Mouse (Mus musculus) retina, adult 2 months (tissue): Measurements from ENCODE around the gene Emp1.

Experiments used
- DNase-seq: peaks from one replicate; pipeline ENCODE4 v3.0.0-alpha.2; 2012; ENCODE audit warnings: low read depth, low spot score

Emp1 gene

DNA sequence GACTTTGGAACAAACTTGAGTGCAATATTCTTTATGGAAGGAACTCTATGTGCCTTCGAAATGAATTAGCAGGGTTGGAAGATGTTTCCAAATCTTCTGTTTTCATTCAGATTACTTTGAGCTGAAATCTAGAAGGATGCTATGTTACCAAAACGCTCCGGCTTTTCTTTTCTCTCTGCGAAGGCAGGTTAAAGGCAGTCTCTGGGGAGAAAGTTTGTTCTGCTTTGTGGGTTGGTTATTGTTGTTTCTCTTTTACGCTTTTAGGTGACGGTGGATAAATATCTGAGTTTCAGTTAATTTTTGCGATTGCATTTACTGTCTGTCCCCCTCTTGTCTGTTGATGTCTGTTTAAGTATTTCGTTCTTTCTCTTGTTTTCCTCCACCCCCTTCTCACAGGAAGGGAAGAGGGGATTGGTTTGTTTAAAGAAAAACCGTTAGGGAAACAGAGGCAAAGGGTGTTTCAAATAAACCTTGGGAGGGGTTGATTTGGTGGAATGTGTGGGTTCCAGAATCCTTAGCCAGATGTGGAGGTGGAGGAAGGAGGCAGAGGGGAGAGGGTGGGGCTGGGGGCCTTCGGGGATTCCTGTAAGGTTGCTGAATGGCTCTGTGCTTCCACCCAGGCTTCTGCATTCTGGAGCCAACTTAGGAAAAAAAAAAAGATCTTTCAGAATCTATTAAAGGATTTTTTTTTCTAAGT lies 1.1 kb downstream of the Emp1 start:
- DNase-seq: no peak

GRCm38 (mm10) chr6:135364041-135364745 lies 1.8 kb downstream of the Emp1 start:
- DNase-seq: no peak

DNA sequence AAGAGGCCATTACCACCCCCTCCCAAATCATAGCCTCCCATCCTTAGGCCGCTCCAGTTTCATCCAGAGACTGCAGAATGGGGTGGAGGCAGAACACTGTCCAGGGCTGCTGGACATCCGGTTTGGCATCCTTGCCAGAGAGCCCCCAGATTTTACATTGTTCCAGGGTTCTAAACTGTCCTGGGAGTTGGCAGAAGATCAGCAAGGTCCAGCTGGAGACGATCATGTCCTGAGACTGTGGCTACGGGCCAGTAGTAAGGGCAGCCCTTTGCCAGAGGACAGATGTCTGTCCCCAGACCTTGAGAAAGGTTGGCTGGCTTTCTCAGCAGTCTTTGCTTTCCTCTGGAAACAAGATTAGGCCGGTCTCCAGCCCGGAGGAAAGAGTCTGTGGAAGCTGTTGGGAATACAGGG lies 2.6 kb downstream of the Emp1 start:
- DNase-seq: no peak

- DNase-seq: no peak
Measured at GRCm38 (mm10) chr6:135365614-135366013, 3.3 kb downstream of the Emp1 start.

DNA sequence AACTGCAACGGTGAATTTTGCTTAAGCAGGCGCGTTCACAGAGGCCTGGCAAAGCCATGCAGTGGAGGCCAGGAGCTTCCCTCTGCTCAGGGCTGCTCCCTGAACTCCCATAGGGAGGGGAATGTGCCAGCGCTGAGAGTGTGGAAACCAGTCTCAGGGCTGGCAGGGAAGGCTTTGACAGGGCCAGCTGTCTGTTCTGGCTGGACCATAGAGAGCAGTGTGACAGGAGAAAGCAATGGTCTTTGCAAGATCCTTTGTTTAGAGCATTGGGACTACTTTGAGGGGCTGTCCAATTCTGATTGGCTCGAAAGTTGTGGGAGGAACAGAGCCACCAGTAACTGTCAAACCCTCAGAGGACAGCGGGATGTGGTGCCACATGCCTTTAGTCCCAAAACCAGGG lies 5.9 kb downstream of the Emp1 start:
- DNase-seq: no peak

GRCm38 (mm10) chr6:135369551-135369968 lies 7.2 kb downstream of the Emp1 start:
- no peak for DNase-seq

- DNase-seq: no peak
Measured at GRCm38 (mm10) chr6:135370954-135371353, 8.6 kb downstream of the Emp1 start.

DNA sequence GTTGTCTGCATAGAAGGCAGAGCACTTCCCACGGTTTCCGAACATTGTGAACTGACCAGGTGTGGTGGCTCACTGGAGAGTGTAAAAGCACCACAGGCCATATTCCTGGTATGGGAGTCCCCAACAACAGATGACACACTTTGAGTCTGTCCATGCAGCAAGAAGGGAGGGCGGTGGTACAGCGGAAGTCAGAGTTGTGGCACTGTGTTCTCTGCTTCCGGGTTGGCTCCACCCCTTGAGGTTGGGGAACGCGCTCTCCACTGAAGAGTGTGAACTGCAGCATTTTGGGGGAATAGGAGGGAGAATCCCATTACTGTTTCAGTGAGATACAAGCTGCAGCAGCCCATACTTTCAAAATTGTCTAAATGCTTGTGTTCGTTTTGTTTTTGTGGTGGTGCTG lies 11.0 kb downstream of the Emp1 start:
- no peak for DNase-seq

GRCm38 (mm10) chr6:135375818-135376217 lies 13.5 kb downstream of the Emp1 start:
- DNase-seq: no peak

DNA sequence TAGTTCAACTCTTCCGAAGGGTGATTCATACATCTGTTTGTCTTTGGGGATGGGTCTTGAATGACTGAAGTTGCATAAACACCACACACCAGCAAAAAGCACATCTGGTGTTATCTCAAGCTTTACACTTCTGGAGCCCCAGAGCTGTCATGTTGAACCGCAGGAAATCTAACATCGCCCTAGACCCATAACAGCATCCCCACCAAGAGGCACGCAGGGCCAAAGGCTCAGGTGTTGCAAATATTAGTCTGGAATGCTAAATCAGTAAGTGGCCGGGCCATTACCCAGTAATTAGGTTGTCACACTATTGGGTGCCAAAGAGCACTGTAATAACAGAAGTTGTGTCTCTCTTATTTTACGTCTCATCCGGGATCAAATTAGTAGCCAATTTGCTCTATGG lies 13.9 kb downstream of the Emp1 start:
- DNase-seq: no peak

DNA sequence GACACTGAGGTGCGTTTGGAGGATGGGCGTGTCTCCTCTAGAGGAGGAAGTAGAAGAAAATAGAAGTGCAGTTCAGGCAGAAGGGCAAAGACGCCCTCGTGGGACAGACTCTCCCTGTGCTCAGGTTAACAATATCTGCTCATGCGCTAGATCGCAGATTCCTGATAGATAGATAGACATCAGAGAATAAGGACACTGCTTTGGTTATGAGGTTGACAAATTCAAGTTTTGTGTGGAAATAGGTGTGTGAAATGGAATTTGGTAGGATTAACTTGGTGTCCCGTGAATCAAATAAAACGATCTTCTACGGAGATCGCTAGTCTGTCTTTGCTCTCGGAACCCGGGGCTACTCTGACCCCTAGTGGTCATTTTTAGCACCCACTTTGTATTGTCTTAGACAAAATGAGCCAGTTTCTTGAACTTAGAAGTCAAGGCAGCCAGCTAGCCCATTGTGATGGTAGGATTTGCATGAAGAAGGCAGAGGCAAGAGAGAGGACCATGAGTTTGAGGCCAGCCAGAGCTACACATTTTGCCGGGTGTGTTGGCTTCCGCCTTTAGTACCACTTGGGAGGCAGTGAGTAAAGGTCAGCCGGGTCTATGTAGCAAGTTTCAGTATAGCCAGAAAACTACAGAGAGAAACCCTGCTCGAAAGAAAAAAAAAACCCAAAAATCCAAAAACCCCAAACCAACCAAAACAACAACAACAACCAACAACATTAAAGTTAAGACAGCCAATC lies 15.4 kb downstream of the Emp1 start:
- peak; percentile 16 for DNase-seq

GRCm38 (mm10) chr6:135383919-135384318 lies 21.6 kb downstream of the Emp1 start:
- no peak for DNase-seq

DNA sequence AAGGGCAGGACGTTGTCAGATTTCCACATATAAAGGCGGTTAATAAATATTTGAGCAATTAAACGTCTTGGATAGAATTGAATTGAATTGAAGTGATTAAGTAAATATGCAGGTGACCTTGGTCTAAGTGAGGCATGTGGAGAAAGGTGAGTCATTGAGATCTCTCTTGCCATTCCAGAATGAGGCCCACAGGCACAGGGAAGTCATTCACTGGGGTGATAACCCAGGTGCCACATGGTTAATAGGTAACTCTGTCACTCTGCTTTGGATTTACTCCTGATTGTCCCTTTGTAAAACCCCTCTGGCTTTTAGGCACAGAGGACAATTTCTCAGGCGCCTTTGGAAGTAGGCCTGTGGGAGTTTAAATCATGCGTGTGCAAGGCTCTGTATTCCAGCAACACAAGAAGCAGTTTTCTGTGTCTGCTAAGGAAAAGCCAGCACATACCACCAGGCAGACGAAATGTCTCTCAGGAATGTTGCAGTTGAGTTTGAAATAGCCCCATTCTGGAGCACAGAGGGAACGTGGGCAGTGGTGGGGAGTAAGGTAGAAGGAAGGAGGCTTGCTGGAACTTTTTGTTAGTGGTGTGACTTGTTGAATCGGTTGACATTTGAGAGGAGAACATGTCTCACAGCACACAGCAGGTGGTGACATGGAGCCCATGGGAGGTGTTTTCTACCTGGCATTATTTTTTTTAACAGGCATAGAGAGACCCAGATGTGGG lies 23.6 kb downstream of the Emp1 start:
- no peak for DNase-seq

DNA sequence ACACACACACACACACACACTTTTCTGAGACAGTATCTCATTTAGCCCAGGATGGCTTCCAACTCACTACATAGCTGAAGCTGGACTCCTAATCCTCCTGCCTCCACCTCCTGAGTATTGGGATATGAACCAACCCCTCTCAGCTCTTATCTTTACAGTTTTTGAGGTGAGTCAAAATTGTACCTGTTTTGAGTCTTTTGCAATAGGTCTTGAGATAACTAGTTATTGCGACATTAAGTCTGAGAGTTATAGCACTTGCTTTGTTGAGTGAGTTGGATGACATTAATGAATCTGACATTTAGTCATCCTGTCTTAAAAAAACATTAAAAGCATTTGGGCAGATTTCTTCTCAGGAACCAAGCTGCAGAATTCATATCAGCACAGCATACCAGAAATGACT lies 25.3 kb downstream of the Emp1 start:
- no peak for DNase-seq

DNA sequence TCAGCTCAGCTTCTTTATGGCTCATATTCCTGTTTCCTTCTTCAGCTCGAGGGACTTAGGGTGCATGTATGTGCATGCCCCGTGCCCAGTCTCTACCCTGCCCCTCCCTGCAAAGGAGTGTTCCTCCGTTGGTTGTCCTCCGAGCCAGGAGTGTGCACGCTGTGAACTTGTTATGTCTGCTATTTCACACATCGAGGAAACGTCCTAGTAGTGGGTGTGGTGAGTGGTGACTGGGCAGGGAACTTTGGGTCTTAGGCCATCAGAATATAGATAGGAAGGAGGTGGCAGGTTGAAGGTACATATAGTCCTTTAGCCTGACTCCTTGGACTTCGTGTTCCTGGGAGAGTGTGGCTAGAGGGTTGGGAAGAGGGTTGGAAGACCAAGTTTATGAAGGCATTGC lies 26.4 kb downstream of the Emp1 start:
- DNase-seq: no peak

GRCm38 (mm10) chr6:135390398-135390797 lies 28.1 kb downstream of the Emp1 start:
- no peak for DNase-seq

GRCm38 (mm10) chr6:135395375-135395774 lies 33.0 kb downstream of the Emp1 start:
- no peak for DNase-seq

DNA sequence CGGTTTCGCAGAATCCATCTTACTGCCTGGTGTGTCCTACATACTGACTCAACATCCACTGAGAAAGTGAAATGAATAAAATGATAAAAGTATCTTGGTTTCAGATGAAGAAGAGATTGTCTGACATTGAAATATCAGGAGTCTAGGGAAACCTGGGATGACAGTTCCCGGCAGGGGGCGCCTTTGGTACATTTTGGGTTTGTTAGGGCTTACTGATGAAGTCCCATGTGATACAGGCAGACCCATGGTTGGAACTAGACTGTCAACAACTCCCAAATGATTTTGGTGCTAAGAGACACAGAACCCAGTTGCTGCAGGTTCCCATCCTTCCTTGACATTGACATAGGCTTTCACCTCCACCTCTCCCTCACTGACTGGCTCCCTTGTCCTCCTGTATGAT lies 34.7 kb downstream of the Emp1 start:
- DNase-seq: no peak

GRCm38 (mm10) chr6:135397788-135398187 lies 35.4 kb downstream of the Emp1 start:
- no peak for DNase-seq

- DNase-seq: no peak
Measured at GRCm38 (mm10) chr6:135398801-135399200, 36.5 kb downstream of the Emp1 start.

DNA sequence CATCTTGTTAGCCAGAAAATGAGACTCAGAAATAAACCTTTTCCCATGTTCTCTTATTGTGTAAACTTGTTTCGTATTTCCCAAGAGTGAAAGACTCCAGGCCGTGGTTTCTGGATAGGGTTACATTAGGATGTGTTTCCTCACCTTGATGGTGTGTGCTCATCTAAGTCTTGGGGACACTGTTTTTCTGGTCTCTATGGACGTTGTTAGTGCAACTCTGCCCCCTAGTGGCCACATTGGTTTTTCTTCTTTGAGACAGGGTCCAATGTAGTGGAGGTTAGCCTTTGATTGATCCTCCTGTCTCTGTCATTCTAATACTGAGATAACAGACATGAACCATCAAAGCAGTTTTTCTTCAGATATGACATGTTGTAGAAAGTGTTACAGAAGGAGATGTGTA lies 38.0 kb downstream of the Emp1 start:
- peak; percentile 4 for DNase-seq

DNA sequence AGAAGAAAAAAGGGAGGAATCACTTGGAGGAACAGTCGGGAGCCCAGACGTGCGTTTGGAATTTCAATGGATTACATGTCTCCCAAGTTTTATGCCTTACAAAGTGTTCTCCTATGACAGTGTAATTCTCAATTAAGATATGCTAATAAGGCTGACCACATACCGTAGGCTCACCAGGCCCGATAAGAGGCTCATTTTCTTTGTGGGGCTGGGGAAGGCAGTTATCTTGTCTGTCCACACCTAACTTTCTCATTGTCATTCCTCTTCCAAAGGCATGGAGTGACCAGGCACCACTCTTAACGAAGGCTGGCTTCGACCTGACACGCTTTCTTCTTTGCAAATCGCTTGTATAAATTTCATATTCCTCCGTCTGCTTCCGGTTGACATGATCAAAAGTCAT lies 42.7 kb downstream of the Emp1 start:
- no peak for DNase-seq
